Mouse (Mus musculus) heart, adult 9 months (tissue): ENCODE data around the gene Itga10.
A peak's percentile ranks its signal among the peaks of the same experiment; 100 is the strongest.
"Not testable (repeated sequence)": the region's sequence is repeated elsewhere in the genome, so short reads cannot be mapped to it uniquely, and the experiment has no call there.

Source experiments
- DNase-seq, 2 experiments: peaks; one replicate each; pipeline ENCODE4 v3.0.0; 2022; ENCODE audit warnings: low spot score in 2 of 2

The Itga10 gene

GRCm38 (mm10) chr3:96634928-96635879 is 10.2 kb upstream of the Itga10 start, which contains the start of the genes Pex11b and Gm42957:
TSS of gene Pex11b (plus strand) at chr3:96635376.
TSS of gene Gm42957 (plus strand) at chr3:96635474.
- DNase-seq, result peak; percentile 89 to 92

GRCm38 (mm10) chr3:96635906-96636305 is 9.5 kb upstream of the Itga10 start:
- no peak for DNase-seq

- DNase-seq, result no peak
Observed at GRCm38 (mm10) chr3:96636448-96636847, 8.9 kb upstream of the Itga10 start.

- DNase-seq, result peak in 1 of 2 experiments; percentile 66
Observed at GRCm38 (mm10) chr3:96639219-96639618, 6.2 kb upstream of the Itga10 start.

- no peak for DNase-seq
Observed at GRCm38 (mm10) chr3:96647365-96647764, 2.0 kb downstream of the Itga10 start.

GRCm38 (mm10) chr3:96660901-96661300 is 15.5 kb downstream of the Itga10 start:
- DNase-seq, result no peak

- no peak for DNase-seq
Observed at GRCm38 (mm10) chr3:96662731-96663316, 17.4 kb downstream of the Itga10 start.

- peak; percentile 49 to 81 for DNase-seq
Observed at GRCm38 (mm10) chr3:96663432-96664239, 18.3 kb downstream of the Itga10 start.

GRCm38 (mm10) chr3:96665732-96666363 is 20.5 kb downstream of the Itga10 start:
- DNase-seq, result not testable (repeated sequence)

GRCm38 (mm10) chr3:96666916-96667315 is 21.5 kb downstream of the Itga10 start:
- DNase-seq, result no peak

- DNase-seq, result no peak
Observed at GRCm38 (mm10) chr3:96667316-96667715, 21.9 kb downstream of the Itga10 start.

- DNase-seq, result no peak
Observed at GRCm38 (mm10) chr3:96668424-96669067, 23.2 kb downstream of the Itga10 start.

GRCm38 (mm10) chr3:96669727-96670468 is 24.5 kb downstream of the Itga10 start, which contains the start of gene Ankrd35:
TSS of gene Ankrd35 (plus strand) at chr3:96670131.
- DNase-seq, result peak; percentile 80

GRCm38 (mm10) chr3:96671519-96671918 is 26.1 kb downstream of the Itga10 start:
- no peak for DNase-seq

- DNase-seq, result no peak
Observed at GRCm38 (mm10) chr3:96673514-96673913, 28.1 kb downstream of the Itga10 start.

- DNase-seq, result no peak
Observed at GRCm38 (mm10) chr3:96674442-96674841, 29.1 kb downstream of the Itga10 start.

- DNase-seq, result no peak
Observed at GRCm38 (mm10) chr3:96675171-96675570, 29.8 kb downstream of the Itga10 start.

GRCm38 (mm10) chr3:96675690-96676089 is 30.3 kb downstream of the Itga10 start:
- no peak for DNase-seq

GRCm38 (mm10) chr3:96678456-96678855 is 33.1 kb downstream of the Itga10 start:
- DNase-seq, result no peak

- DNase-seq, result no peak
Observed at GRCm38 (mm10) chr3:96679159-96679674, 33.8 kb downstream of the Itga10 start.
